Mouse (Mus musculus) liver, postnatal 0 days (tissue): ENCODE measurements around the gene Wars.

Source experiments
- CTCF ChIP-seq: sonication (generic); IDR thresholded peaks from 2 replicates; pipeline ENCODE4 v1.5.1; 2016; ENCODE audit warnings: antibody characterized with exemption, low read depth
- EP300 ChIP-seq: IDR thresholded peaks from 2 replicates; pipeline ENCODE4 v1.6.1; 2016; ENCODE audit warnings: antibody characterized with exemption, low read depth, mild to moderate bottlenecking

DNA sequence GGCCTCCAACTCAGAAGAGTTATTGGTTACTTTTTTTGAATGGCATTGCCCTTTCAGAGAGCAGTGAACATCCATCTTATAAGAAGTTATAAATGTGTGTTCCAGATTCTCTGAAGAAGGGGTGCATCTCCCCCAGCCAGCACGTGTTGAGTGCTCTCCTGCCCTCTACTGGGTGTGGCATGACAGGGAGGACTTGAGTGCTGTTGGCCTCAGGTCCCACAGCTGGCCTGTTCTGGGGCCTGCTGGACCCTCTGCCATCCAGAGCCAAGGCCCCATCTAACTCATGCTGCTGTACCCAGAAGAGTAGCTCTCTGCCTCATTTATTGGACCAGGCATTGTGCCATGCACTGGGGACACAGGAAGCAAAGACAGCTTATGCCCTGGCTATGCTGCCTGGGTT lies 46.3 kb upstream of the Wars start:
- TF ChIP-seq CTCF (peak; percentile 26), EP300 (no peak)
